Mouse (Mus musculus) heart, postnatal 0 days (tissue): ENCODE results near the gene Lipt2.

Experiments used
- CTCF ChIP-seq: IDR thresholded peaks from 2 replicates; pipeline ENCODE4 v1.5.1; 2016; ENCODE audit warnings: antibody characterized with exemption, control low read depth, low read depth
- EP300 ChIP-seq: IDR thresholded peaks from 2 replicates; pipeline ENCODE4 v1.6.1; 2016; ENCODE audit warnings: antibody characterized with exemption, low read depth

- TF ChIP-seq EP300 = no peak
- no peak for TF ChIP-seq CTCF
Observed at GRCm38 (mm10) chr7:100114279-100114678, 44.8 kb upstream of the Lipt2 start.
